Mouse (Mus musculus): ENCODE measurements around the gene Rsad1.

DNA sequence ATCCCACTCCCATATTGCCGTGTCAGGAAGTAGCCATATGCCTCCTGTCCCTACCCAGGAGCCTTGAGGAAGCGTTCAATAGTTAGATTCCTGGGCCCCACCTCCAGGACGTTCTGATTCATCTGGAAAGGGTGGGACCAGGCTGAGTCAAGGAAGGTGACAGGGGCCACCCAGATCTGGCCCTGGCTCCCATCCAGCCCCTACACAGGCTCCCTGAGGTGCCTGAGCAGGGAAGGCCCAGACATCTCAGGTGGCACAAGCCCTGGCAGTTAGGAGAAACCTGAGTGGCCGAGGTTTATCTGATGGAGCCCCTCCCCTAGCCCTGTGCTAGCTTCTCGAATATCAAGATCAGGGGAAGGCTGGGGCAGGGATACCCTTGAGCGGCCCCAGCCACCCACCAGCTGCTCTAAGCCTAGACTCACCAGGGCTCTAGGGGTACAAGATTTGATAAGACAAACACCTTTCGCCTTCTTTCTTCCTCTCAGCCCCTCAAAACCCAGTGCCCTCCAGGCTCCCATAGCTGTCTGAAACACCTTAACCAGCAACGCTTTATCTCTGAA lies 10.2 kb downstream of the Rsad1 start:
- TF ChIP-seq CTCF (IDR thresholded peaks at IDR 0.05; ENCODE audit: extremely low read depth, insufficient read length, insufficient replicate concordance, low read depth, low read length) (no peak), POLR2A (IDR thresholded peaks at IDR 0.05; ENCODE audit: low read depth, low read length) (no peak)

All from small intestine, adult 2 months (tissue).